Mouse (Mus musculus) erythroblast, embryonic 14.5 days (primary cell): ENCODE measurements around the gene Nudt4.

Source experiments
- GATA1 ChIP-seq: IDR thresholded peaks from 2 replicates; pipeline ENCODE4 v1.6.1; 2012; ENCODE audit warnings: low read length, inconsistent platforms, mixed read lengths
- TAL1 ChIP-seq: IDR thresholded peaks from 3 replicates; pipeline ENCODE4 v1.6.1; 2012; ENCODE audit warnings: low read length, inconsistent platforms, mixed read lengths

GRCm38 (mm10) chr10:95563851-95564845, at the start of gene Nudt4:
- TF ChIP-seq TAL1 (no peak), GATA1 (no peak)
